Mouse (Mus musculus) C2C12 (cell line): ENCODE data around the gene Cyp4x1.

ENCODE experiments used
- CEBPB ChIP-seq: IDR thresholded peaks from one replicate; pipeline ENCODE4 v1.6.1; 2011; ENCODE audit warnings: low read depth, mild to moderate bottlenecking, control low read depth, moderate library complexity
- CTCF ChIP-seq: IDR thresholded peaks from one replicate; pipeline ENCODE4 v1.5.1; 2011; ENCODE audit not compliant: control insufficient read depth, insufficient read depth, insufficient read length
- MAX ChIP-seq: IDR thresholded peaks from one replicate; pipeline ENCODE4 v1.6.1; 2011; ENCODE audit warnings: mild to moderate bottlenecking, control low read depth
- USF1 ChIP-seq: IDR thresholded peaks from one replicate; pipeline ENCODE4 v1.6.1; 2011; ENCODE audit warnings: low read depth, mild to moderate bottlenecking, control low read depth, moderate library complexity

GRCm38 (mm10) chr4:115071668-115072067, 62.4 kb downstream of the Cyp4x1 start:
- TF ChIP-seq CTCF, result no peak
- no peak for TF ChIP-seq MAX
- TF ChIP-seq USF1, result no peak
- TF ChIP-seq CEBPB, result no peak
